Comparison of ENCODE assay signal across 10 mouse cellular contexts in genomic region chr12:100908298-100909034, GRCm38 (mm10). TPM values are rescaled to one million over a fixed set of nuclear protein-coding genes. Genes with fewer than 3 reads are reported as not detected.
DNase-seq lines count a peak whose midpoint lies in the region; ATAC-seq lines count a peak whose summit lies in the region.
"Had no signal": no experiment of that assay in that cellular context is flagged by ENCODE, and none has a peak within 500 bp of the region (broad histone marks: within the 10 kb centered on the region; RNA-seq: fewer than 3 reads in every experiment).

No protein-coding gene starts in this region.

- peak overlapping the region; percentile 68 for H3K4me2 ChIP-seq in heart, embryonic 12.5 days
- H3K4me2 ChIP-seq in hindbrain, embryonic 11.5 days (replicated peaks; ENCODE audit: low read depth, low read length): peak overlapping the region; percentile 83
- peak overlapping the region; percentile 83 for H3K4me2 ChIP-seq in midbrain, embryonic 11.5 days

- H3K9me3 ChIP-seq in heart, embryonic 12.5 days (replicated peaks): no peaks in the 10 kb centered on the region
- no peaks in the 10 kb centered on the region for H3K9me3 ChIP-seq in hindbrain, embryonic 11.5 days (ENCODE audit: control insufficient read depth, low read length)
- no peaks in the 10 kb centered on the region for H3K9me3 ChIP-seq in midbrain, embryonic 11.5 days (ENCODE audit: control insufficient read depth, low read length)
- H3K9me3 ChIP-seq: G1E had no signal

- no peak overlapping the region for H3K27ac ChIP-seq in heart, embryonic 12.5 days (ENCODE audit: poor library complexity, severe bottlenecking)
- H3K27ac ChIP-seq in hindbrain, embryonic 11.5 days (ENCODE audit: low read depth, low read length): no peak overlapping the region
- H3K27ac ChIP-seq in midbrain, embryonic 11.5 days (ENCODE audit: low read depth, low read length): no peak overlapping the region
- H3K27ac ChIP-seq: macrophage had no signal

- H3K4me1 ChIP-seq in heart, embryonic 12.5 days (replicated peaks): peaks cover 11% of the 10 kb centered on the region; the same call in 1 of the 2 replicates
- H3K4me1 ChIP-seq in hindbrain, embryonic 11.5 days (replicated peaks; ENCODE audit: control insufficient read depth, insufficient read depth, low read length): 0 out of 2 replicates have a peak, but pooled peaks cover 2% of the 10 kb centered on the region
- H3K4me1 ChIP-seq in midbrain, embryonic 11.5 days (ENCODE audit: control insufficient read depth, insufficient read depth, low read length): peaks cover 6% of the 10 kb centered on the region; the same call in 1 of the 2 replicates

- no peaks in the 10 kb centered on the region for H3K36me3 ChIP-seq in heart, embryonic 12.5 days
- H3K36me3 ChIP-seq in hindbrain, embryonic 11.5 days (ENCODE audit: control insufficient read depth, insufficient read depth, low read length): no peaks in the 10 kb centered on the region
- H3K36me3 ChIP-seq in midbrain, embryonic 11.5 days (ENCODE audit: control insufficient read depth, insufficient read depth, low read length): peaks cover 8% of the 10 kb centered on the region

- ATAC-seq in heart, embryonic 12.5 days (ENCODE audit: insufficient number of reproducible peaks, low FRiP score): no peak
- peak; percentile 43; the same call in 1 of the 2 replicates for ATAC-seq in hindbrain, embryonic 11.5 days (ENCODE audit: low FRiP score)
- peak; percentile 57 for ATAC-seq in midbrain, embryonic 11.5 days (ENCODE audit: low FRiP score)
- no peak for ATAC-seq in erythroblast, adult 5-6 weeks (replicated peaks; ENCODE audit: low FRiP score, poor library complexity, severe bottlenecking)

- peak overlapping the region; percentile 49 for H3K4me3 ChIP-seq in heart, embryonic 12.5 days
- peak overlapping the region; percentile 42 for H3K4me3 ChIP-seq in hindbrain, embryonic 11.5 days (ENCODE audit: low read depth, low read length)
- peak overlapping the region; percentile 41 for H3K4me3 ChIP-seq in midbrain, embryonic 11.5 days (ENCODE audit: low read depth, low read length)

- 26% methylated on average over 10 of the region's 10 CpGs for WGBS in heart, embryonic 12.5 days
- 17% methylated on average over 10 of the region's 10 CpGs for WGBS in hindbrain, embryonic 11.5 days
- WGBS in midbrain, embryonic 11.5 days: 13% methylated on average over 10 of the region's 10 CpGs

- H3K9ac ChIP-seq in heart, embryonic 12.5 days: 0 out of 2 replicates have a peak overlapping the region, but pooled peaks have one; percentile 38
- H3K9ac ChIP-seq in hindbrain, embryonic 11.5 days (ENCODE audit: low read depth, low read length): peak overlapping the region; percentile 67
- H3K9ac ChIP-seq in midbrain, embryonic 11.5 days (ENCODE audit: low read length): peak overlapping the region; percentile 70

- DNase-seq in heart, adult 9 months (ENCODE audit: low spot score in 2 of 2): no peak
- DNase-seq in ES-CJ7 (ENCODE audit: low read depth, low spot score): peak; percentile 41
- DNase-seq in hindbrain, embryonic 11.5 days (ENCODE audit: low spot score): no peak
- no peak for DNase-seq in midbrain, embryonic 11.5 days (ENCODE audit: low spot score, missing footprints)
- DNase-seq in adrenal gland, adult 2 months: no peak
- DNase-seq in ovary, postnatal 36 days (ENCODE audit: low spot score): no peak

- peaks cover 59% of the 10 kb centered on the region for H3K27me3 ChIP-seq in heart, embryonic 12.5 days (replicated peaks)
- peaks cover 7% of the 10 kb centered on the region; the same call in 1 of the 2 replicates for H3K27me3 ChIP-seq in hindbrain, embryonic 11.5 days (ENCODE audit: control insufficient read depth, insufficient read depth, low read length)
- H3K27me3 ChIP-seq in midbrain, embryonic 11.5 days (ENCODE audit: control insufficient read depth, insufficient read depth, low read length): peaks cover 4% of the 10 kb centered on the region

RNA-seq across cellular contexts. Expression of gene Gpr68, which starts 0.5 kb away (rescaled TPM):
- 4.4 and 6.2 TPM in 2 replicates for polyA plus RNA-seq in heart, embryonic 12.5 days (2016; fragmentation: Nextera tagmentation; extraction: Ambion mirVana)
- polyA plus RNA-seq in hindbrain, embryonic 11.5 days (2014; fragmentation: Nextera tagmentation; extraction: Ambion mirVana): 0.22 TPM in 1 of 2 replicates, not detected in the other
- polyA plus RNA-seq in midbrain, embryonic 11.5 days (2014; fragmentation: Nextera tagmentation; extraction: Ambion mirVana): 0.10 TPM in 1 of 2 replicates, not detected in the other
- 1 to 10 TPM in 1 of 2 experiments, under 1 TPM in 1; 0.52 to 1.2 TPM for total RNA-seq in adrenal gland, adult 2 months (2021)
- polyA plus RNA-seq in adrenal gland, adult 2 months (2012; rRNA removed): 1.4 and 2.1 TPM in 2 replicates
- total RNA-seq in erythroblast, adult 5-6 weeks (2015; ENCODE audit: low replicate concordance): not detected in 2 replicates
- total RNA-seq in erythroblast, adult 5-6 weeks (2017; ENCODE audit: low replicate concordance): not detected in 2 replicates
- polyA plus RNA-seq: G1E had no signal

Comparison
In these comparisons a context has a peak if more than half of its experiments do, and no peak if none do; other contexts are left out.
1. ATAC-seq: peak in hindbrain, embryonic 11.5 days (single experiment) and midbrain, embryonic 11.5 days (single experiment); none in heart, embryonic 12.5 days (single experiment) and erythroblast, adult 5-6 weeks (single experiment).
2. Peak in every context shown above with its lines, with median percentiles within 50 percentile points of each other: H3K4me2 ChIP-seq, H3K4me3 ChIP-seq and H3K9ac ChIP-seq.